Mouse (Mus musculus) CH12.LX (cell line): ENCODE data around the gene Gzma. TPM values are rescaled to one million over a fixed set of nuclear protein-coding genes. Genes with fewer than 3 reads are reported as not detected.

Experiments used
- DNase-seq: peaks from one replicate; pipeline ENCODE4 v3.0.0-alpha.2; 2013; ENCODE audit errors: extremely low read depth
- H3K27ac ChIP-seq: 2 replicates; pipeline ENCODE4 v1.5.1; 2012; ENCODE audit warnings: low read depth, mild to moderate bottlenecking, control low read depth, moderate library complexity; ENCODE audit not compliant: insufficient read depth
- H3K27me3 ChIP-seq: replicated peaks from 2 replicates; pipeline ENCODE3; 2012; ENCODE audit warnings: inconsistent platforms
- H3K36me3 ChIP-seq, 2 experiments: replicated peaks in 1 of 2; 2 replicates each; pipeline versions ENCODE3 to v1.6.1; 2012; ENCODE audit warnings: inconsistent platforms in 1 of 2, low read length in 1 of 2, mild to moderate bottlenecking in 1 of 2, mixed read lengths in 1 of 2, moderate library complexity in 1 of 2; ENCODE audit not compliant: control insufficient read depth in 1 of 2, insufficient read depth in 1 of 2
- H3K4me1 ChIP-seq, 2 experiments: 2 replicates each; pipeline ENCODE4 v1.6.1; 2012; ENCODE audit warnings: inconsistent platforms in 1 of 2, moderate library complexity in 1 of 2; ENCODE audit not compliant: insufficient read depth in 2 of 2, control insufficient read depth in 1 of 2
- H3K4me2 ChIP-seq: 2 replicates; pipeline ENCODE4 v1.6.1; 2012; ENCODE audit warnings: low read depth, mild to moderate bottlenecking, control low read depth; ENCODE audit not compliant: poor library complexity, insufficient read depth, severe bottlenecking
- H3K4me3 ChIP-seq, 3 experiments: fragments of 150-350 bp in 1 of 3; sonication (generic) in 1 of 3; replicated peaks in 1 of 3; 2 replicates each; pipeline versions ENCODE3 to v1.5.1; 2011 to 2012; ENCODE audit warnings: low read depth in 2 of 3, low read length in 2 of 3, mild to moderate bottlenecking in 2 of 3, moderate library complexity in 2 of 3, control low read depth in 1 of 3, improper control_type of control experiment in 1 of 3, inconsistent platforms in 1 of 3, mixed read lengths in 1 of 3; ENCODE audit not compliant: poor library complexity in 1 of 3
- H3K79me2 ChIP-seq: replicated peaks from 2 replicates; pipeline ENCODE4 v1.6.1; 2012; ENCODE audit warnings: mild to moderate bottlenecking, moderate library complexity; ENCODE audit not compliant: control insufficient read depth, poor library complexity, insufficient read depth, severe bottlenecking; ENCODE audit errors: extremely low read depth
- H3K9ac ChIP-seq: 2 replicates; pipeline ENCODE4 v1.6.1; 2012; ENCODE audit warnings: low read depth, mild to moderate bottlenecking, control low read depth, moderate library complexity; ENCODE audit not compliant: insufficient read depth
- H3K9me3 ChIP-seq: replicated peaks from 2 replicates; pipeline ENCODE3; 2012; ENCODE audit warnings: low read length, inconsistent platforms, mixed read lengths
- BHLHE40 ChIP-seq: IDR thresholded peaks from 2 replicates; pipeline ENCODE4 v1.6.1; 2011; ENCODE audit warnings: mild to moderate bottlenecking, low read depth, low read length, improper control_type of control experiment
- CHD1 ChIP-seq: IDR thresholded peaks from 2 replicates; pipeline ENCODE4 v1.6.1; 2012; ENCODE audit warnings: low read depth, low read length, improper control_type of control experiment, inconsistent platforms
- CHD2 ChIP-seq: IDR thresholded peaks from 2 replicates; pipeline ENCODE4 v1.6.1; 2011; ENCODE audit warnings: low read length, improper control_type of control experiment
- ELF1 ChIP-seq: IDR thresholded peaks from 2 replicates; pipeline ENCODE4 v1.6.1; 2014; ENCODE audit warnings: low read depth, mild to moderate bottlenecking, inconsistent platforms, low read length, improper control_type of control experiment
- HCFC1 ChIP-seq: IDR thresholded peaks from 2 replicates; pipeline ENCODE4 v1.6.1; 2012; ENCODE audit warnings: low read depth, mild to moderate bottlenecking, inconsistent platforms, low read length, improper control_type of control experiment
- IRF4 ChIP-seq: IDR thresholded peaks from 2 replicates; pipeline ENCODE4 v1.6.1; 2014; ENCODE audit warnings: low read depth, mild to moderate bottlenecking, inconsistent platforms, low read length, improper control_type of control experiment
- JUND ChIP-seq: conservative IDR thresholded peaks from 2 replicates; pipeline ENCODE4 v1.6.1; 2011; ENCODE audit warnings: low read depth, low read length, improper control_type of control experiment
- KAT2A ChIP-seq: IDR thresholded peaks from 2 replicates; pipeline ENCODE4 v1.6.1; 2012; ENCODE audit warnings: low read length, improper control_type of control experiment, inconsistent platforms; ENCODE audit not compliant: insufficient replicate concordance
- MAX ChIP-seq: IDR thresholded peaks from 2 replicates; pipeline ENCODE4 v1.6.1; 2011; ENCODE audit warnings: low read length, improper control_type of control experiment
- MAZ ChIP-seq: IDR thresholded peaks from 2 replicates; pipeline ENCODE4 v1.6.1; 2012; ENCODE audit warnings: low read depth, mild to moderate bottlenecking, inconsistent platforms, low read length, improper control_type of control experiment, moderate library complexity
- NELFE ChIP-seq: IDR thresholded peaks from 2 replicates; pipeline ENCODE4 v1.6.1; 2011; ENCODE audit warnings: low read depth, low read length, improper control_type of control experiment
- NRF1 ChIP-seq: IDR thresholded peaks from 2 replicates; pipeline ENCODE4 v1.6.1; 2014; ENCODE audit warnings: low read depth, mild to moderate bottlenecking, inconsistent platforms, low read length, improper control_type of control experiment, moderate library complexity
- POLR2AphosphoS2 ChIP-seq: IDR thresholded peaks from 2 replicates; pipeline ENCODE4 v1.6.1; 2011; ENCODE audit warnings: low read depth, low read length, improper control_type of control experiment
- RCOR1 ChIP-seq: conservative IDR thresholded peaks from 2 replicates; pipeline ENCODE4 v1.6.1; 2012; ENCODE audit warnings: low read depth, mild to moderate bottlenecking, inconsistent platforms, low read length, improper control_type of control experiment
- SIN3A ChIP-seq: IDR thresholded peaks from 2 replicates; pipeline ENCODE4 v1.6.1; 2012; ENCODE audit warnings: low read length, improper control_type of control experiment, inconsistent platforms
- SMC3 ChIP-seq: IDR thresholded peaks from 2 replicates; pipeline ENCODE4 v1.6.1; 2011; ENCODE audit warnings: low read depth, low read length, improper control_type of control experiment
- ZC3H11A ChIP-seq: IDR thresholded peaks from 2 replicates; pipeline ENCODE4 v1.6.1; 2012; ENCODE audit warnings: low read depth, mild to moderate bottlenecking, inconsistent platforms, low read length, improper control_type of control experiment
- ZKSCAN1 ChIP-seq: IDR thresholded peaks from 2 replicates; pipeline ENCODE4 v1.6.1; 2012; ENCODE audit warnings: low read depth, inconsistent platforms, low read length, improper control_type of control experiment, borderline replicate concordance
- dilution Hi-C: fragments of 300-500 bp; cut with MboI; formaldehyde crosslinking; loops from 2 replicates; pipeline ENCODE4 v1.14.3; 2020; ENCODE audit warnings: low sequenced_read_pairs; ENCODE audit not compliant: extremely low pct_unique_long_range_greater_than_20kb, extremely low pct_ligation_motif_present
- in situ Hi-C: fragments of 300-500 bp; cut with MboI; formaldehyde crosslinking; loops from 3 replicates; pipeline ENCODE4 v1.14.3; 2019; ENCODE audit warnings: low sequenced_read_pairs, low pct_ligation_motif_present, low pct_unique_long_range_greater_than_20kb, mixed read lengths
- polyA plus RNA-seq: library from polyadenylated mRNA; unstranded; fragments of >175 nt; gene quantifications from 2 replicates; pipeline ENCODE4 v1.2.1, GENCODE M21; 2012; ENCODE audit warnings: low read depth; ENCODE audit not compliant: insufficient read length
- total RNA-seq, 2 experiments: library from RNA; depleted of rRNA; stranded (reverse); fragments of 300-350 nt in 1 of 2; fragments of >200 nt in 1 of 2; gene quantifications; 2 replicates each; pipeline ENCODE4 v1.2.3; 2012 to 2014

The Gzma gene
- total and polyA plus RNA-seq, 3 experiments, result not detected

DNA sequence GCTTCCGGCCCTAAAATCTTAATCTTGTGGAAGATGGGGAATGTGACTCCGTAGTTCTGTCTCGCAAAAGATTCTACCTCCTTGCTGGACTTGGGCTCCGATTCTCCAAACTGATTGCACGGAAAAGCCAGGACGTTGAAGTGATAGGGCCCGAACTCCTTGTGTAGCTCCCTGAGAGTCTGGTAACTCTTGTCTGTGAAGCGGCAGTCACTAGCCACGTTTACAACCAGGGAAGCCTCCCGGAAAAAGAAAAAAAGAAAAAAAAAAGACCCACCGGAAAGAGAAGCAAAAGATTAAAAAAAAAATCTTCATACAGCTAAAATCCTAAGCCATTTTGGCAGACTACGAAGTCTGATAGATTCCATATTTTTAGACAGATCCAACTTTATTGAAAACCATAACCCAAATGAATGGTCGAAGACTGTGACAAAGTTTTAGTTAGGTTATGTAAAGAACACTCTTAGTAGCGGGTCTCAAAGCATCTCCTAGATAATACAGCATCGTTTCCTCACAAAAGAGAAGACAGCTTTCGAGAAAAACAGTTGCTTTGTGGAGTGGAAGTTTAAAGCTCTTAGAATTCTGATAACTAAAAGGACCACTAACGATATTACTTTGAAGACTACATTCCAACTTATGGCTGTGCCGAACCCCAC is 55.2 kb downstream of the Gzma start:
- Histone ChIP-seq H3K4me2 (no peak overlapping the region), H3K27ac (no peak overlapping the region), H3K27me3 (no peaks in the 10 kb centered on the region), H3K4me3 (no peak overlapping the region), H3K79me2 (no peaks in the 10 kb centered on the region), H3K36me3 (no peaks in the 10 kb centered on the region), H3K4me1 (no peaks in the 10 kb centered on the region), H3K9me3 (no peaks in the 10 kb centered on the region), H3K9ac (no peak overlapping the region)
- dilution Hi-C loops (no loop called here), in situ Hi-C loops (loop anchor here (10.0 to 25.0 kb wide), 2 partner anchors 219 to 758 kb away; partner anchors contain the start of gene Ankrd55)
- TF ChIP-seq ELF1, result no peak
- TF ChIP-seq ZKSCAN1, result no peak
- no peak for TF ChIP-seq BHLHE40
- no peak for TF ChIP-seq SMC3
- no peak for TF ChIP-seq RCOR1
- TF ChIP-seq SIN3A, result no peak
- TF ChIP-seq KAT2A, result no peak
- no peak for DNase-seq

GRCm38 (mm10) chr13:113044876-113045275 is 55.9 kb downstream of the Gzma start:
- no peak for DNase-seq
- dilution Hi-C loops (no loop called here), in situ Hi-C loops (loop anchor here (10.0 to 25.0 kb wide), 2 partner anchors 220 to 758 kb away; partner anchors contain the start of gene Ankrd55)
- H3K27me3 ChIP-seq, result no peaks in the 10 kb centered on the region
- no peak overlapping the region for H3K4me2 ChIP-seq
- no peaks in the 10 kb centered on the region for H3K4me1 ChIP-seq
- H3K9me3 ChIP-seq, result no peaks in the 10 kb centered on the region
- TF ChIP-seq MAZ (no peak), ZC3H11A (no peak), CHD2 (no peak), SIN3A (no peak), IRF4 (no peak), POLR2AphosphoS2 (no peak), BHLHE40 (no peak), NRF1 (no peak), ZKSCAN1 (no peak), JUND (no peak), HCFC1 (no peak), KAT2A (no peak), NELFE (no peak), CHD1 (no peak), MAX (no peak)
- H3K9ac ChIP-seq, result no peak overlapping the region
- no peaks in the 10 kb centered on the region for H3K36me3 ChIP-seq
- H3K4me3 ChIP-seq, result no peak overlapping the region
- H3K79me2 ChIP-seq, result no peaks in the 10 kb centered on the region
- no peak overlapping the region for H3K27ac ChIP-seq

Other genes with a start within 250 kb of the Gzma start
- 55.0 and 65.8 TPM in 2 replicates for gene Mtrex, start 173.6 kb downstream of the Gzma start, total RNA-seq (2012; rRNA removed)
- gene Mtrex, start 173.6 kb downstream of the Gzma start, total RNA-seq (2014; rRNA removed), result 62.0 and 63.9 TPM in 2 replicates
- gene Mtrex, start 173.6 kb downstream of the Gzma start, polyA plus RNA-seq, result 87.6 and 90.4 TPM in 2 replicates
- gene Dhx29, start 173.5 kb downstream of the Gzma start, total RNA-seq (2012; rRNA removed), result 13.0 and 19.9 TPM in 2 replicates
- 20.1 and 21.1 TPM in 2 replicates for gene Dhx29, start 173.5 kb downstream of the Gzma start, total RNA-seq (2014; rRNA removed)
- 25.1 and 25.8 TPM in 2 replicates for gene Dhx29, start 173.5 kb downstream of the Gzma start, polyA plus RNA-seq
- gene Ccno, start 113.2 kb downstream of the Gzma start, total RNA-seq (2012; rRNA removed), result 0.17 and 0.21 TPM in 2 replicates
- gene Ccno, start 113.2 kb downstream of the Gzma start, total RNA-seq (2014; rRNA removed), result 0.14 and 0.54 TPM in 2 replicates
- gene Ccno, start 113.2 kb downstream of the Gzma start, polyA plus RNA-seq, result 0.12 and 0.16 TPM in 2 replicates
- not detected in 2 replicates for gene Mcidas, start 107.1 kb downstream of the Gzma start, total RNA-seq (2012; rRNA removed)
- gene Mcidas, start 107.1 kb downstream of the Gzma start, total RNA-seq (2014; rRNA removed), result not detected in 2 replicates
- not detected in 2 replicates for gene Mcidas, start 107.1 kb downstream of the Gzma start, polyA plus RNA-seq
- gene Cdc20b, start 65.9 kb downstream of the Gzma start, total RNA-seq (2012; rRNA removed), result not detected in 2 replicates
- gene Cdc20b, start 65.9 kb downstream of the Gzma start, total RNA-seq (2014; rRNA removed), result not detected in 2 replicates
- gene Cdc20b, start 65.9 kb downstream of the Gzma start, polyA plus RNA-seq, result not detected in 2 replicates
- not detected in 2 replicates for gene Gpx8, start 54.6 kb downstream of the Gzma start, total RNA-seq (2012; rRNA removed)
- gene Gpx8, start 54.6 kb downstream of the Gzma start, total RNA-seq (2014; rRNA removed), result not detected in 2 replicates
- not detected in 2 replicates for gene Gpx8, start 54.6 kb downstream of the Gzma start, polyA plus RNA-seq
- gene Esm1, start 108.7 kb upstream of the Gzma start, total RNA-seq (2012; rRNA removed), result 0.13 TPM in 1 of 2 replicates, not detected in the other
- not detected in 2 replicates for gene Esm1, start 108.7 kb upstream of the Gzma start, total RNA-seq (2014; rRNA removed)
- not detected in 2 replicates for gene Esm1, start 108.7 kb upstream of the Gzma start, polyA plus RNA-seq
- gene Gzmk, start 124.9 kb upstream of the Gzma start, total RNA-seq (2012; rRNA removed), result not detected in 2 replicates
- not detected in 2 replicates for gene Gzmk, start 124.9 kb upstream of the Gzma start, total RNA-seq (2014; rRNA removed)
- not detected in 2 replicates for gene Gzmk, start 124.9 kb upstream of the Gzma start, polyA plus RNA-seq
- gene BC067074, start 192.2 kb upstream of the Gzma start, total RNA-seq (2012; rRNA removed), result not detected in 2 replicates
- not detected in 2 replicates for gene BC067074, start 192.2 kb upstream of the Gzma start, total RNA-seq (2014; rRNA removed)
- 0.65 and 0.93 TPM in 2 replicates for gene BC067074, start 192.2 kb upstream of the Gzma start, polyA plus RNA-seq